Mouse (Mus musculus): Measurements from ENCODE around the gene Mfn1. TPM values are rescaled to one million over a fixed set of nuclear protein-coding genes. Genes with fewer than 3 reads are reported as not detected.

The Mfn1 gene
- polyA plus RNA-seq, 1 experiment: 143 TPM

GRCm38 (mm10) chr3:32573086-32573485, 43.8 kb downstream of the Mfn1 start:
- Histone ChIP-seq H3K4me1 (ENCODE audit: control insufficient read depth, insufficient read depth, low read length) (no peaks in the 10 kb centered on the region; the same call in 1 of the 2 replicates), H3K27me3 (ENCODE audit: control insufficient read depth, insufficient read depth, low read length) (no peaks in the 10 kb centered on the region), H3K4me3 (replicated peaks; ENCODE audit: insufficient read depth, low read depth, low read length) (no peak overlapping the region), H3K27ac (ENCODE audit: insufficient read depth, low read length) (no peak overlapping the region)
- WGBS: 74% methylated on average over 2 of the region's 2 CpGs
- no peak for TF ChIP-seq POLR2A (IDR thresholded peaks at IDR 0.05; ENCODE audit: borderline replicate concordance, insufficient read depth, low read length)
- no peak for TF ChIP-seq CTCF (IDR thresholded peaks at IDR 0.05; ENCODE audit: borderline replicate concordance, insufficient read depth, low read depth, low read length)
- no peak for DNase-seq

GRCm38 (mm10) chr3:32573881-32574280, 44.6 kb downstream of the Mfn1 start:
- H3K27ac ChIP-seq (ENCODE audit: insufficient read depth, low read length): no peak overlapping the region
- TF ChIP-seq CTCF (IDR thresholded peaks at IDR 0.05; ENCODE audit: borderline replicate concordance, insufficient read depth, low read depth, low read length): no peak
- TF ChIP-seq POLR2A (IDR thresholded peaks at IDR 0.05; ENCODE audit: borderline replicate concordance, insufficient read depth, low read length): no peak
- H3K4me1 ChIP-seq (ENCODE audit: control insufficient read depth, insufficient read depth, low read length): no peaks in the 10 kb centered on the region; the same call in 1 of the 2 replicates
- 45% methylated on average over 9 of the region's 9 CpGs for WGBS
- no peaks in the 10 kb centered on the region for H3K27me3 ChIP-seq (ENCODE audit: control insufficient read depth, insufficient read depth, low read length)
- no peak for DNase-seq
- H3K4me3 ChIP-seq (replicated peaks; ENCODE audit: insufficient read depth, low read depth, low read length): no peak overlapping the region

GRCm38 (mm10) chr3:32575151-32575550, 45.9 kb downstream of the Mfn1 start:
- Histone ChIP-seq H3K27me3 (ENCODE audit: control insufficient read depth, insufficient read depth, low read length) (no peaks in the 10 kb centered on the region), H3K4me3 (replicated peaks; ENCODE audit: insufficient read depth, low read depth, low read length) (no peak overlapping the region), H3K4me1 (ENCODE audit: control insufficient read depth, insufficient read depth, low read length) (no peaks in the 10 kb centered on the region; the same call in 1 of the 2 replicates), H3K27ac (ENCODE audit: insufficient read depth, low read length) (no peak overlapping the region)
- 90% methylated on average over 3 of the region's 3 CpGs for WGBS
- no peak for TF ChIP-seq CTCF (IDR thresholded peaks at IDR 0.05; ENCODE audit: borderline replicate concordance, insufficient read depth, low read depth, low read length)
- TF ChIP-seq POLR2A (IDR thresholded peaks at IDR 0.05; ENCODE audit: borderline replicate concordance, insufficient read depth, low read length): no peak
- DNase-seq: no peak

- no peak overlapping the region for H3K27ac ChIP-seq (ENCODE audit: insufficient read depth, low read length)
- no peaks in the 10 kb centered on the region for H3K27me3 ChIP-seq (ENCODE audit: control insufficient read depth, insufficient read depth, low read length)
- H3K4me1 ChIP-seq (ENCODE audit: control insufficient read depth, insufficient read depth, low read length): no peaks in the 10 kb centered on the region
- TF ChIP-seq CTCF (IDR thresholded peaks at IDR 0.05; ENCODE audit: borderline replicate concordance, insufficient read depth, low read depth, low read length) (no peak), POLR2A (IDR thresholded peaks at IDR 0.05; ENCODE audit: borderline replicate concordance, insufficient read depth, low read length) (no peak)
- 90% methylated on average over 5 of the region's 5 CpGs for WGBS
- H3K4me3 ChIP-seq (replicated peaks; ENCODE audit: insufficient read depth, low read depth, low read length): no peak overlapping the region
- no peak for DNase-seq
These were observed 49.5 kb downstream of the Mfn1 start for GRCm38 (mm10) chr3:32578772-32579171.

GRCm38 (mm10) chr3:32580738-32581137, 51.5 kb downstream of the Mfn1 start:
- no peak for DNase-seq
- TF ChIP-seq POLR2A (IDR thresholded peaks at IDR 0.05; ENCODE audit: borderline replicate concordance, insufficient read depth, low read length): no peak
- TF ChIP-seq CTCF (IDR thresholded peaks at IDR 0.05; ENCODE audit: borderline replicate concordance, insufficient read depth, low read depth, low read length): no peak
- no peak overlapping the region for H3K4me3 ChIP-seq (replicated peaks; ENCODE audit: insufficient read depth, low read depth, low read length)
- H3K4me1 ChIP-seq (ENCODE audit: control insufficient read depth, insufficient read depth, low read length): no peaks in the 10 kb centered on the region
- WGBS: 80% methylated on average over 3 of the region's 3 CpGs
- no peaks in the 10 kb centered on the region for H3K27me3 ChIP-seq (ENCODE audit: control insufficient read depth, insufficient read depth, low read length)
- H3K27ac ChIP-seq (ENCODE audit: insufficient read depth, low read length): no peak overlapping the region

GRCm38 (mm10) chr3:32581911-32582310, 52.6 kb downstream of the Mfn1 start:
- H3K27ac ChIP-seq (ENCODE audit: insufficient read depth, low read length): no peak overlapping the region
- DNase-seq: no peak
- H3K4me3 ChIP-seq (replicated peaks; ENCODE audit: insufficient read depth, low read depth, low read length): no peak overlapping the region
- no peaks in the 10 kb centered on the region for H3K27me3 ChIP-seq (ENCODE audit: control insufficient read depth, insufficient read depth, low read length)
- no peak for TF ChIP-seq POLR2A (IDR thresholded peaks at IDR 0.05; ENCODE audit: borderline replicate concordance, insufficient read depth, low read length)
- TF ChIP-seq CTCF (IDR thresholded peaks at IDR 0.05; ENCODE audit: borderline replicate concordance, insufficient read depth, low read depth, low read length): no peak
- 89% methylated on average over 3 of the region's 3 CpGs for WGBS
- H3K4me1 ChIP-seq (ENCODE audit: control insufficient read depth, insufficient read depth, low read length): no peaks in the 10 kb centered on the region

- no peak for TF ChIP-seq CTCF (IDR thresholded peaks at IDR 0.05; ENCODE audit: borderline replicate concordance, insufficient read depth, low read depth, low read length)
- no peak for TF ChIP-seq POLR2A (IDR thresholded peaks at IDR 0.05; ENCODE audit: borderline replicate concordance, insufficient read depth, low read length)
- DNase-seq: no peak
- H3K27me3 ChIP-seq (ENCODE audit: control insufficient read depth, insufficient read depth, low read length): no peaks in the 10 kb centered on the region
- H3K4me3 ChIP-seq (replicated peaks; ENCODE audit: insufficient read depth, low read depth, low read length): no peak overlapping the region
- H3K4me1 ChIP-seq (ENCODE audit: control insufficient read depth, insufficient read depth, low read length): no peaks in the 10 kb centered on the region
- 71% methylated on average over 4 of the region's 4 CpGs for WGBS
- no peak overlapping the region for H3K27ac ChIP-seq (ENCODE audit: insufficient read depth, low read length)
These were observed 54.2 kb downstream of the Mfn1 start for GRCm38 (mm10) chr3:32583489-32583888.

- TF ChIP-seq POLR2A (IDR thresholded peaks at IDR 0.05; ENCODE audit: borderline replicate concordance, insufficient read depth, low read length) (no peak), CTCF (IDR thresholded peaks at IDR 0.05; ENCODE audit: borderline replicate concordance, insufficient read depth, low read depth, low read length) (no peak)
- Histone ChIP-seq H3K27ac (ENCODE audit: insufficient read depth, low read length) (no peak overlapping the region), H3K4me3 (replicated peaks; ENCODE audit: insufficient read depth, low read depth, low read length) (no peak overlapping the region), H3K4me1 (ENCODE audit: control insufficient read depth, insufficient read depth, low read length) (no peaks in the 10 kb centered on the region), H3K27me3 (ENCODE audit: control insufficient read depth, insufficient read depth, low read length) (no peaks in the 10 kb centered on the region)
- 89% methylated on average over 3 of the region's 3 CpGs for WGBS
- DNase-seq: no peak
These were observed 57.0 kb downstream of the Mfn1 start for GRCm38 (mm10) chr3:32586274-32586673.

All from cerebellum, adult 2 months (tissue).